Mouse (Mus musculus) gonadal fat pad, adult 2 months (tissue): ENCODE results near the gene Tnfrsf1a. TPM values are rescaled to one million over a fixed set of nuclear protein-coding genes. Genes with fewer than 3 reads are reported as not detected.

Experiments
- DNase-seq: peaks from one replicate; pipeline ENCODE4 v3.0.0-alpha.2; 2012; ENCODE audit warnings: low read depth
- polyA plus RNA-seq: library from polyadenylated mRNA; depleted of rRNA; stranded (reverse); fragments of >200 nt; gene quantifications from 2 replicates; pipeline ENCODE4 v1.2.3, GENCODE M21; 2012; rRNA removed

Tnfrsf1a gene
- polyA plus RNA-seq, 1 experiment, result 179 TPM

GRCm38 (mm10) chr6:125385066-125385974, 36.2 kb downstream of the Tnfrsf1a start:
- peak; percentile 94 for DNase-seq

- no peak for DNase-seq
Observed at GRCm38 (mm10) chr6:125386080-125386479, 36.9 kb downstream of the Tnfrsf1a start.

- no peak for DNase-seq
Observed at GRCm38 (mm10) chr6:125389853-125390252, 40.7 kb downstream of the Tnfrsf1a start.

- no peak for DNase-seq
Observed at GRCm38 (mm10) chr6:125405461-125406382, 56.6 kb downstream of the Tnfrsf1a start.

- DNase-seq, result no peak
Observed at GRCm38 (mm10) chr6:125407224-125407623, 58.1 kb downstream of the Tnfrsf1a start.

GRCm38 (mm10) chr6:125407657-125408056, 58.5 kb downstream of the Tnfrsf1a start:
- DNase-seq, result no peak

GRCm38 (mm10) chr6:125410551-125410950, 61.4 kb downstream of the Tnfrsf1a start:
- DNase-seq, result no peak

- peak; percentile 58 for DNase-seq
Observed at GRCm38 (mm10) chr6:125410995-125411547, 61.9 kb downstream of the Tnfrsf1a start.

- DNase-seq, result no peak
Observed at GRCm38 (mm10) chr6:125411661-125412060, 62.5 kb downstream of the Tnfrsf1a start.

Other genes starting within 250 kb of the Tnfrsf1a start
- gene Nop2, start 217.5 kb upstream of the Tnfrsf1a start, polyA plus RNA-seq, result 13.3 and 14.0 TPM in 2 replicates
- gene Iffo1, start 204.1 kb upstream of the Tnfrsf1a start, polyA plus RNA-seq, result 20.9 and 21.5 TPM in 2 replicates
- gene Gapdh, start 182.9 kb upstream of the Tnfrsf1a start, polyA plus RNA-seq, result 2,859 and 3,359 TPM in 2 replicates
- 21.6 and 26.7 TPM in 2 replicates for gene Ncapd2, start 157.7 kb upstream of the Tnfrsf1a start, polyA plus RNA-seq
- 85.6 and 88.7 TPM in 2 replicates for gene Mrpl51, start 157.6 kb upstream of the Tnfrsf1a start, polyA plus RNA-seq
- gene Vamp1, start 133.8 kb upstream of the Tnfrsf1a start, polyA plus RNA-seq, result 39.4 and 41.8 TPM in 2 replicates
- 21.7 and 26.6 TPM in 2 replicates for gene Tapbpl, start 117.5 kb upstream of the Tnfrsf1a start, polyA plus RNA-seq
- 1.0 and 1.7 TPM in 2 replicates for gene Cd27, start 112.4 kb upstream of the Tnfrsf1a start, polyA plus RNA-seq
- gene Tuba3a, start 63.3 kb upstream of the Tnfrsf1a start, polyA plus RNA-seq, result 2.7 and 7.9 TPM in 2 replicates
- gene Ltbr, start 35.5 kb upstream of the Tnfrsf1a start, polyA plus RNA-seq, result 91.9 and 95.1 TPM in 2 replicates
- gene Scnn1a, start 28.7 kb upstream of the Tnfrsf1a start, polyA plus RNA-seq, result 25.9 and 40.7 TPM in 2 replicates
- gene Plekhg6, start 31.4 kb downstream of the Tnfrsf1a start, polyA plus RNA-seq, result 2.1 and 2.8 TPM in 2 replicates
- gene Cd9, start 145.4 kb downstream of the Tnfrsf1a start, polyA plus RNA-seq, result 217 and 263 TPM in 2 replicates
- 76.1 and 90.2 TPM in 2 replicates for gene Vwf, start 197.4 kb downstream of the Tnfrsf1a start, polyA plus RNA-seq